Mouse (Mus musculus): ENCODE measurements at regions not wholly inside any gene's neighbourhood (a gene's known extent, or its start where the extent isn't known, plus 50 kb on each side); places are given as distances from the start of the nearest gene placed in this dataset.

GRCm38 (mm10) chr6:143490019-143490418 is 323.0 kb downstream of the Etnk1 start:
- peaks cover 2% of the 10 kb centered on the region; the same call in 1 of the 2 replicates for H3K27me3 ChIP-seq (ENCODE audit: insufficient read depth, low read length)
- no peaks in the 10 kb centered on the region for H3K36me3 ChIP-seq (ENCODE audit: insufficient read depth, low read length)
- H3K4me1 ChIP-seq (replicated peaks; ENCODE audit: low read depth, low read length) = no peaks in the 10 kb centered on the region
- no peak overlapping the region for H3K4me3 ChIP-seq (replicated peaks; ENCODE audit: low read length)
- H3K9me3 ChIP-seq (ENCODE audit: low read length) = peaks cover 5% of the 10 kb centered on the region
- TF ChIP-seq POU5F1 (IDR thresholded peaks at IDR 0.05; ENCODE audit: borderline replicate concordance, low read length) (no peak), NANOG (IDR thresholded peaks at IDR 0.05; ENCODE audit: borderline replicate concordance, low read length) (no peak), CTCF (conservative IDR thresholded peaks at IDR 0.05; ENCODE audit: low read length) (no peak)

GRCm38 (mm10) chr6:143491380-143491779 is 324.4 kb downstream of the Etnk1 start:
- H3K4me3 ChIP-seq (replicated peaks; ENCODE audit: low read length) = no peak overlapping the region
- H3K36me3 ChIP-seq (ENCODE audit: insufficient read depth, low read length) = no peaks in the 10 kb centered on the region
- no peaks in the 10 kb centered on the region for H3K4me1 ChIP-seq (replicated peaks; ENCODE audit: low read depth, low read length)
- H3K27me3 ChIP-seq (ENCODE audit: insufficient read depth, low read length) = peaks cover 2% of the 10 kb centered on the region; the same call in 1 of the 2 replicates
- H3K9me3 ChIP-seq (ENCODE audit: low read length) = peaks cover 5% of the 10 kb centered on the region
- TF ChIP-seq POU5F1 (IDR thresholded peaks at IDR 0.05; ENCODE audit: borderline replicate concordance, low read length) = no peak
- TF ChIP-seq NANOG (IDR thresholded peaks at IDR 0.05; ENCODE audit: borderline replicate concordance, low read length) = no peak
- TF ChIP-seq CTCF (conservative IDR thresholded peaks at IDR 0.05; ENCODE audit: low read length) = no peak

GRCm38 (mm10) chr6:143493543-143493942 is 326.5 kb downstream of the Etnk1 start:
- H3K9me3 ChIP-seq (ENCODE audit: low read length) = peaks cover 5% of the 10 kb centered on the region
- H3K36me3 ChIP-seq (ENCODE audit: insufficient read depth, low read length) = no peaks in the 10 kb centered on the region
- H3K4me3 ChIP-seq (replicated peaks; ENCODE audit: low read length) = no peak overlapping the region
- no peaks in the 10 kb centered on the region for H3K4me1 ChIP-seq (replicated peaks; ENCODE audit: low read depth, low read length)
- H3K27me3 ChIP-seq (ENCODE audit: insufficient read depth, low read length) = no peaks in the 10 kb centered on the region
- TF ChIP-seq NANOG (IDR thresholded peaks at IDR 0.05; ENCODE audit: borderline replicate concordance, low read length) = no peak

- Histone ChIP-seq H3K36me3 (ENCODE audit: insufficient read depth, low read length) (no peaks in the 10 kb centered on the region), H3K27me3 (ENCODE audit: insufficient read depth, low read length) (no peaks in the 10 kb centered on the region; the same call in 1 of the 2 replicates), H3K4me3 (replicated peaks; ENCODE audit: low read length) (no peak overlapping the region), H3K4me1 (replicated peaks; ENCODE audit: low read depth, low read length) (no peaks in the 10 kb centered on the region), H3K9me3 (ENCODE audit: low read length) (peaks cover 11% of the 10 kb centered on the region)
- TF ChIP-seq CTCF (conservative IDR thresholded peaks at IDR 0.05; ENCODE audit: low read length) (no peak), POU5F1 (IDR thresholded peaks at IDR 0.05; ENCODE audit: borderline replicate concordance, low read length) (no peak), NANOG (IDR thresholded peaks at IDR 0.05; ENCODE audit: borderline replicate concordance, low read length) (no peak)
Measured at GRCm38 (mm10) chr6:143494341-143494740, 327.3 kb downstream of the Etnk1 start.

GRCm38 (mm10) chr6:143494886-143495285 is 327.9 kb downstream of the Etnk1 start:
- no peak for TF ChIP-seq CTCF (conservative IDR thresholded peaks at IDR 0.05; ENCODE audit: low read length)
- TF ChIP-seq POU5F1 (IDR thresholded peaks at IDR 0.05; ENCODE audit: borderline replicate concordance, low read length) = no peak
- TF ChIP-seq NANOG (IDR thresholded peaks at IDR 0.05; ENCODE audit: borderline replicate concordance, low read length) = no peak
- Histone ChIP-seq H3K4me3 (replicated peaks; ENCODE audit: low read length) (no peak overlapping the region), H3K4me1 (replicated peaks; ENCODE audit: low read depth, low read length) (no peaks in the 10 kb centered on the region), H3K27me3 (ENCODE audit: insufficient read depth, low read length) (no peaks in the 10 kb centered on the region; the same call in 1 of the 2 replicates), H3K36me3 (ENCODE audit: insufficient read depth, low read length) (no peaks in the 10 kb centered on the region), H3K9me3 (ENCODE audit: low read length) (peaks cover 16% of the 10 kb centered on the region)

GRCm38 (mm10) chr6:143498764-143499163 is 331.7 kb downstream of the Etnk1 start:
- no peaks in the 10 kb centered on the region for H3K4me1 ChIP-seq (replicated peaks; ENCODE audit: low read depth, low read length)
- H3K9me3 ChIP-seq (ENCODE audit: low read length) = peaks cover 42% of the 10 kb centered on the region
- no peak overlapping the region for H3K4me3 ChIP-seq (replicated peaks; ENCODE audit: low read length)
- no peaks in the 10 kb centered on the region for H3K36me3 ChIP-seq (ENCODE audit: insufficient read depth, low read length)
- no peaks in the 10 kb centered on the region; the same call in 1 of the 2 replicates for H3K27me3 ChIP-seq (ENCODE audit: insufficient read depth, low read length)
- TF ChIP-seq POU5F1 (IDR thresholded peaks at IDR 0.05; ENCODE audit: borderline replicate concordance, low read length) = no peak
- TF ChIP-seq CTCF (conservative IDR thresholded peaks at IDR 0.05; ENCODE audit: low read length) = no peak
- no peak for TF ChIP-seq NANOG (IDR thresholded peaks at IDR 0.05; ENCODE audit: borderline replicate concordance, low read length)

GRCm38 (mm10) chr6:143499259-143500043 is 332.4 kb downstream of the Etnk1 start:
- Histone ChIP-seq H3K9me3 (ENCODE audit: low read length) (peaks cover 48% of the 10 kb centered on the region), H3K4me1 (replicated peaks; ENCODE audit: low read depth, low read length) (no peaks in the 10 kb centered on the region), H3K27me3 (ENCODE audit: insufficient read depth, low read length) (no peaks in the 10 kb centered on the region; the same call in 1 of the 2 replicates), H3K4me3 (replicated peaks; ENCODE audit: low read length) (no peak overlapping the region), H3K36me3 (ENCODE audit: insufficient read depth, low read length) (no peaks in the 10 kb centered on the region)
- TF ChIP-seq NANOG (IDR thresholded peaks at IDR 0.05; ENCODE audit: borderline replicate concordance, low read length) (no peak), CTCF (conservative IDR thresholded peaks at IDR 0.05; ENCODE audit: low read length) (no peak), POU5F1 (IDR thresholded peaks at IDR 0.05; ENCODE audit: borderline replicate concordance, low read length) (no peak)

GRCm38 (mm10) chr6:143502803-143503202 is 335.8 kb downstream of the Etnk1 start:
- Histone ChIP-seq H3K27me3 (ENCODE audit: insufficient read depth, low read length) (no peaks in the 10 kb centered on the region; the same call in 1 of the 2 replicates), H3K4me1 (replicated peaks; ENCODE audit: low read depth, low read length) (no peaks in the 10 kb centered on the region)
- no peak for TF ChIP-seq CTCF (conservative IDR thresholded peaks at IDR 0.05; ENCODE audit: low read length)
- TF ChIP-seq NANOG (IDR thresholded peaks at IDR 0.05; ENCODE audit: borderline replicate concordance, low read length) = no peak
- no peak for TF ChIP-seq POU5F1 (IDR thresholded peaks at IDR 0.05; ENCODE audit: borderline replicate concordance, low read length)

More at GRCm38 (mm10) chr6:143502803-143503202, 335.8 kb downstream of the Etnk1 start:
- peaks cover 64% of the 10 kb centered on the region for H3K9me3 ChIP-seq (ENCODE audit: low read length)
- no peak overlapping the region for H3K4me3 ChIP-seq (replicated peaks; ENCODE audit: low read length)
- no peaks in the 10 kb centered on the region for H3K36me3 ChIP-seq (ENCODE audit: insufficient read depth, low read length)
